Mouse (Mus musculus): ENCODE measurements around the gene Hoxd4.

Hoxd4 gene

DNA sequence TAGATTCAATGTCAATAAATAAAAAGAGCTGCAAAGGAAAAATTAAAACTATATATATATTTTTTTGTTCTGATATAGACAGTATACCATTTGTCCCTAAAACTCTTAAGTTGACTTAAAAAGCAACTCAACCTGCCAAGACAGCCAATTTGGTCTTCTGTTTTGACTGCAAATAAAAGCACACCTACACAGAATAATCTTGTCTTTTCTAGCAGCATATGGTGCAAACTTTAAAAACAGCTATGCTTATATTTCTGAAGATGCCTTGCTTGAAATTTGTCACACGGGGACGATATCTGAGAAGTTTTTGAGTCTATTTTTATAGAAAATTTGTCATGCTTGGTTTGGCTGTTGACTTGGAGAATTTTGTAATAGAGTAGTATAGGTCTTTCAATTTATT, 62.6 kb downstream of the Hoxd4 start:
- no peak for DNase-seq (ENCODE audit: low spot score in 2 of 2)

DNA sequence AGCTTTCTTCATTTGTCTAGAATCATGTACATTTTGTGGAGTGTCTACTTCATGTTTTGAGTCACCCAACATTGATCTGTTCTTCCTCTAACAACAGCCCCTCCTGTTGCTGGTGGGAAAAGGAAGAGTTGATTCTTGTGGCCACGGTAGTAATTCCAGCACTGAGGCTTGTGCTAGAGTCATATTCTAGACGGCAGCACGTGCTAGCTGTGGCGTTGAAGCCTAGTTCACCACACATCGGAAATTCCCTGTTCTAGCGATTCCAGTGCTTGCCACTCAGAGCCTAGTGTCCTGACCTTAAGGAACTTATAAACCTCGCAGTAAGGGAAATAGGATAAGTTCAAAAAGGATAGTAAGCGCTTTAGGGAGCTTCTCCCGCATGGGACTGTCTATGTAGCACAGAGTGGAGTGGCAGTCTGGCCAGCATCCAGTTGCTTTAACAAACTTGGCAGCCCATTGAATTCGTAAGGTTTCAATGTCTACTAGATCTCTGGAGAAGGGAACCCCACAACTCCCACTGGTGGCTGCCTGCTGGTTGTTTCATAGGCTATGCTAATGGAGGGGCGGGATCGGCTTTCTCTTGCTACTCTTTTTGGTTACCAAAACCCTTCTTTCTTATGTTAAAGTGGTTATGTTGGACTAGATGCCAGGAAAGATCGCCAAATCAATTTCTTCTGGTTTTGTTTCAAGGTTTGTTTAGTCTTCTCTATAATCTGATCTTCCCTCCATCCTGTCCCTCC, 66.0 kb downstream of the Hoxd4 start:
- DNase-seq (ENCODE audit: low spot score in 2 of 2) = no peak

Data from urinary bladder, postnatal 36 days (tissue).